Mouse (Mus musculus) cerebellum, postnatal 10 days (tissue): ENCODE measurements at regions not wholly inside any gene's neighbourhood (a gene's known extent, or its start where the extent isn't known, plus 50 kb on each side); places are given as distances from the start of the nearest gene placed in this dataset.
"Not testable (repeated sequence)": the region's sequence is repeated elsewhere in the genome, so short reads cannot be mapped to it uniquely, and the experiment has no call there.

Experiments used
- DNase-seq, 2 experiments: peaks; one replicate each; pipeline ENCODE4 v3.0.0; 2021; ENCODE audit warnings: mixed read lengths in 2 of 2

- no peak for DNase-seq
These were observed 1579.7 kb upstream of the G6pd2 start for GRCm38 (mm10) chr5:60228966-60229365.

- DNase-seq: not testable (repeated sequence)
These were observed 1577.3 kb upstream of the G6pd2 start for GRCm38 (mm10) chr5:60231232-60231891.

- DNase-seq: peak; percentile 81 to 87
These were observed 1564.4 kb upstream of the G6pd2 start for GRCm38 (mm10) chr5:60244185-60244584.

GRCm38 (mm10) chr5:60276696-60277095, 1531.9 kb upstream of the G6pd2 start:
- peak; percentile 88 to 90 for DNase-seq
